Mouse (Mus musculus): ENCODE data around the gene Gm10334.
"Not testable (repeated sequence)": the region's sequence is repeated elsewhere in the genome, so short reads cannot be mapped to it uniquely, and the experiment has no call there.

The Gm10334 gene

DNA sequence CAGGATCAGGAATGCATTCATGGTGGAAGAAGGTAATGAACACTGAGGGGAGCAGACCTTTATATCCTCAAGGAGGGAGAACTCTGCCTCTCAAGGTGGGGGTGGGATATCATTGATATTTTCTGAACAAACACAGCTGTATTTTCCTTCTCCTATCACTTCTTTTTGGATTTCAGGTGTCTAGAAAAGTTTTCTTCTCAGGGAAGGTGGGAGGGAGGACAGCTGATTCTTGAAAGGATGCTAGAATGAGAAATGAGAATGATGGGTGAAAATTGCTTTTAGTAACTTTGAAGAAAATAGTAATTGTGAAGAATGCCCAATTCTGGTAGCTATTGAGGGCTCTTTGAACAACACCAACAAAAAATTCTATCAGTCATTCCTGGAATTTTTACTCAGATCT lies at the start of gene Gm10334:
Gene Gm10334 (minus strand): TSS at position 101 of the 400 bp plus-strand sequence.
- ATAC-seq (ENCODE audit: low TSS enrichment), result not testable (repeated sequence)

DNA sequence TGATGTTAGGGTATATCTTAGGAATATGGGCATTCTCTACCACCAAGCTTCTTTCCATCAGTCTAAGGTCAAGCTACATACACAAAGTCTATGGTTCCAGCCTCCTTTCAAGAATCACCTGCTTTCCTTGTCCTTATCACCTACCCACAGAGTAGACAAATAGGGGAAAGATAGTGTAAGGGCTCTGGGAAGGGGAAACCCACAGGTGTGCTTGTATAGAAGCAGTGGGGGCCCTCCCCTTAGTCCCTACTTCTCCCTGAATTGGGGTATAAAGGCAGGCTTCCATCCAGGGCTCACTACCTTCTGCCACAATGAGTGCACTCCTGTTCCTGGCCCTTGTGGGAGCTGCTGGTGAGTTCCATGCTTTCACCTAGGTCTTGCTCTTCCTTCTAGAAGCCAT lies 12.7 kb upstream of the Gm10334 start, which contains the start of gene Prss1:
Gene Prss1 (plus strand): TSS at position 301 of the 400 bp plus-strand sequence.
- ATAC-seq (ENCODE audit: low TSS enrichment), result not testable (repeated sequence)

DNA sequence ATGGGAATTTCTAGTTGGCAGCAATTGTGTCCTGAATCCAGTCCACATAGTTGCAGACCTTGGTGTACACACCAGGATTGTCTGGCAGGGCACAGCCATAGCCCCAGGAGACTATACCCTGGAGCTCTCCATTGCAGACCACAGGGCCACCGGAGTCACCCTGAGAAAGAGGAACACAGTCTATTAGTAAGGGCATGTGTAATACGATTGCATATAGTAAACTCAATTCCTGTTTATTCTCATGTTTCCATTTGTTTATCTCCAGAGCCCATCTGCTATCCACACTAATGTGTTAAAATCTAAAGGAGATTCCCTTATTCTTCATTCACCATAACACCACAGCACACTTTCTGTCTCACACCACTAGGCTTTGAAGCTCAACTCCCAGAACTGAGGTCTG lies 3.7 kb downstream of the Gm10334 start:
- ATAC-seq (ENCODE audit: low TSS enrichment), result not testable (repeated sequence)

Data from frontal cortex, adult (tissue).